Mouse (Mus musculus): ENCODE data around the gene Tmsb15a.
"Not testable (repeated sequence)": the region's sequence is repeated elsewhere in the genome, so short reads cannot be mapped to it uniquely, and the experiment has no call there.

Gene Tmsb15a

DNA sequence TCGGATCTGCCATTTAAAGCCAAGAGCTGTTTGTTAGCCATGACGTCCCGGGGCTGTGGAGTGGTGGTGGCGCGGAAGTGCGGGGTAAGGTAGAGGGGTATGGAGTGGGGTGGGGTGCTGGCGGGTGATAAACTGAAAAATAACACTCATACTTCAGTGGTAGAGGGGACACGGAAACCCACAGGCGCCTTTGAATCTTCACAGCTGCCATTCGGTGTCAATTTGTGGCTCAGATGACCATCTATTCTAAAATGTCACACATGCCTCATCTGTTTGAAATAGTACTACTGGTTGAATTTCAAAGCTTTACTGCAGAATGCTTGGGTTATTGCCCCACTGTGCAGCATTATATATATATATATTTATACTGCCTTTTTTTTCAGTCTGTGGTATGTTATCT, at the start of gene Tmsb15a:
Gene Tmsb15a, minus strand, starts transcription at position 101 of the 400 bp plus-strand sequence.
- no peak for DNase-seq (ENCODE audit: low read depth, low spot score)

DNA sequence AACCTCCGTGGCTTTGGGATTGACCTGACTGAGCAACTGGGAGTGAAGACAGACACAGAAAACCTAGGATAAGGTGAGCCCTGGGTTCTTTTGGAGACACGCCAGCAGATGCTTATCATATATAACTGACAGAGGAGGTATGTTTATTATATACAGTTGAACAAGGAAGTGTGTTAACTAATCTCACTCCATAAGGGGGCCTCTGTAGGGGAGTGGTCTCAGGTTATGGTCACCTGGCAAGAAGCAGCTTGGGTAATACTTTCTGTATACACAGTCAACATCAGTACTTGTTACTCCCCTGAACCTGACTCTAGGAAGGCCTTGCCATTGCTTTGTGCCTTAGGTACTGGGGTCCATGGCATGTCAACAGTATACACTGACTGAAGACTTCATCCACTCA, 43.5 kb upstream of the Tmsb15a start:
- DNase-seq (ENCODE audit: low read depth, low spot score): no peak

DNA sequence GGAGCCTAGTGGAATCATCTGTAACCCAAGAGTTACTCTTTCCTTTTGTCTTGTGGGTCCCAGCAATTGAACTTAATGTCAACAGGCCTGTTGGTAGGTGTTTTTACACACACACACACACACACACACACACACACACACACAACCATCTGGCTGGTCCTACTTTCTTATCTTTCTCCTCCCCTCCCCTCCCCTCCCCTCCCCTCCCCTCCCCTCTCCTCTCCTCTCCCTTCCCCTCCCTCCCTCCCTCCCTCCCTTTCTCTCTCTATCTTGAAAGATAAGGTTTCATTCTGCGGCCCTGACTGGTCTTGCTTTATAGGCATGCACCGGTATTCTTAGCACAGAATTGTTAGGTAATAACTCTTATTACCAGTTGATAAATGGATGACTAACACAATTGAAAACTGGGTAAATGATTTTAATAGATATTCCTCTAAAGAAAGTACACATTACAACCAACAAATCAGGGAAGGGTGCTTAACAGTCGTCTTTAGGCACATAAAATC, 43.0 kb upstream of the Tmsb15a start:
- DNase-seq (ENCODE audit: low read depth, low spot score): no peak

DNA sequence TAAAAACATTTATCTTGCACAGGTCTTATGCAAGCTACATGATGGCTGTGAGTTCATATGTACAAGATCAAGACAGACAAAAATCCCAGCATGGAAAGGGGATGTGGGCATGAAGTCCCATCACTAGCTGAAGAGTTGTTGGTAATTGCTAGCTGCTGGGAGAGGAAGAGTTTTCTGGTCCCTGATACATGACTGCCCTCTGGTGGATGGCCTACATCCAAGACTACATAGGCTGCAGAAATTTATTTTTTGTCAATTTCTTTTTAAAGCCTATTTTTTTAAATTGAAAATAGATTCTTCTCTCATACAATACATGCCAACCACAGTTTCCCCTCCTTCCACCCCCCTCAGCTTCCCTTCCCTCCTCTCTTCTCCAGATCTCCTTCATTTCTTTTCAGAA, 36.6 kb upstream of the Tmsb15a start:
- peak; percentile 9 for DNase-seq (ENCODE audit: low read depth, low spot score)

DNA sequence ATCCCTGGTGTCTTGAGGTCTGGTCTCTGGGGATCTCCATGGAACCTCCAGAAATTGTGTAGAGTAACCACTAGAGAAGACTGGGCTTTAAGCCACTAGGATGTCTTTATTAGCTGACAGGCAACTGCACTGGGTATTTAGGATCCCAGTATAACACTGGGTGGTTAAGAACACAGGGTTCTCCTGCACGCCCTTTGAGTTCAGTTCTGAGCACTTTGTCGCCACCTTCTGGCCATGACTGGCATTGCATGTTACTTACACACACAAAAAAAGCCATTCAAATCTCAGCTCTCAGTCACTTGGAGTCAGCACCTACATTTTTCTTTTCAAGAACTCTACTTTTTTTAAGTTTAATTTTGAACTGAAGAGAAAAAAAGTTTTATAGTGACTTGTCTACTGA, 27.8 kb upstream of the Tmsb15a start:
- DNase-seq (ENCODE audit: low read depth, low spot score): peak; percentile 57

DNA sequence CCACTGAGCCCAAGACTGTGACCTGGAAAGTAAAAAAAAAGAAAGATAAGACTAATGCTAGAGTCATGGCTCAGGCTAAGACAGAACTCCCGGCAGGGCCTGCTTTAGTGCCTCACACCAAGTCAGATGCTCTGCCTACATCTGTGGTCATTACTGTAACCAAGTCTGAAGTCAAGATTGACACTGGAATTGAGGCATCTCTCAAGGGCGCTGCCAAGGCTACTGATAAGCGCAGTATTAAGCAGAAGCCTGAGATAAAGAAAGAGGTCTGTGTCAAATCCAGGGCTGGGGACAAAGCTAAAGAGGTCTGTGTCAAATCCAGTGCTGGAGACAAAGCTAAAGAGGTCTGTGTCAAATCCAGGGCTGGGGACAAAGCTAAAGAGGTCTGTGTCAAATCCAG, 20.3 kb upstream of the Tmsb15a start:
- DNase-seq (ENCODE audit: low read depth, low spot score): not testable (repeated sequence)

DNA sequence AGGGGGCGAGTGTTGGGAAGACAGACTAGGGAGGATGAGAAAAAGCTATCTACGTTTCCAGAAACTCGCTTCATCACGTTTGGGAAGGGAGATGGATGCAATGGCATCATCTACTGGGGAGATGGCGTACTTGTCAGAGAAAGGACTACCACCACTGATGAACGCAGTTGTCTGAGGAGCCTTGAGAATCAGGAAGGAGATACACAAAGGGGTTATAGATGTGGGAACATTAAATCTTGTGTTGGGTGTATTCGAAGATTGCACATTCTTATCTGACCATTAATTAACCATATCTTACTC, 17.9 kb upstream of the Tmsb15a start:
- peak; percentile 7 for DNase-seq (ENCODE audit: low read depth, low spot score)

DNA sequence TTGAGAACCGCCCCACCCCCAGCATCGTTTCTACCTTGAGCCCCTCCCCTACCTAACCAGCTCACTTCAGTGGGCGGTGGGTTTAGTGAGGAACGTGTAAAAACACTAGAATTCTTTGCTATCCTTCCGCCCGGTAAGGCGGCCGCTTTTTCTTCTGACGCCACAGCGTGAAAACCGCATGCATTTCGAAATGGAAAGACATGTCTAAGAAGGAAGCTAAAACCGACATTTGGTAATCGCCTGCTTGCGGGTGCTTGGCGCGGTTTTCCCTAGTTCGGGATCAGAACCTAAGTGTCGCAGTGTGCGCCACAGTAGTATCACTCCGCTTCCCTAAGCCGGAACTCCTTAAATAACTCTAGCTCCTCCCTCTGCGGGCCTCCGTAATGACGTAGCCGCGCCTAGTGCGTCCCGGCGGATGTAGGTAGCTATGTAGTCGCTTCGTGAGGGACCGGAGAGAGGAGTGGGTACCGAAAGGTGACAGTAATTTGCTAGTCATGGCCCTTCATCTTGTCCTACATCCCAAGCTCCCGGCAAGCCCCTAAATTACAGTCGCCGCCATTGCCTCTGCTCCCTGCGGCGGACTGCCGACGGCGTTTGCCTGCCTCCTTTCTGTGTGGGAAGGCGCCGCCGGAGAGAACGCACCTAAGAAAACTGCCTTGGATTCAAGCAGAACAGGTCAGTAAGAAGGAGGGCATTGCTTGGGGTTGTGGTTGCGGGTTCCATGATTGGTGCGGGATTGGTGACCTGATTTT, 17.4 kb upstream of the Tmsb15a start, which contains the start of the genes Armcx5 and Gprasp1:
Gene Armcx5, plus strand, starts transcription at position 430 of the 752 bp plus-strand sequence.
Gene Gprasp1, plus strand, starts transcription at position 430 of the 752 bp plus-strand sequence.
- peak; percentile 92 for DNase-seq (ENCODE audit: low read depth, low spot score)

DNA sequence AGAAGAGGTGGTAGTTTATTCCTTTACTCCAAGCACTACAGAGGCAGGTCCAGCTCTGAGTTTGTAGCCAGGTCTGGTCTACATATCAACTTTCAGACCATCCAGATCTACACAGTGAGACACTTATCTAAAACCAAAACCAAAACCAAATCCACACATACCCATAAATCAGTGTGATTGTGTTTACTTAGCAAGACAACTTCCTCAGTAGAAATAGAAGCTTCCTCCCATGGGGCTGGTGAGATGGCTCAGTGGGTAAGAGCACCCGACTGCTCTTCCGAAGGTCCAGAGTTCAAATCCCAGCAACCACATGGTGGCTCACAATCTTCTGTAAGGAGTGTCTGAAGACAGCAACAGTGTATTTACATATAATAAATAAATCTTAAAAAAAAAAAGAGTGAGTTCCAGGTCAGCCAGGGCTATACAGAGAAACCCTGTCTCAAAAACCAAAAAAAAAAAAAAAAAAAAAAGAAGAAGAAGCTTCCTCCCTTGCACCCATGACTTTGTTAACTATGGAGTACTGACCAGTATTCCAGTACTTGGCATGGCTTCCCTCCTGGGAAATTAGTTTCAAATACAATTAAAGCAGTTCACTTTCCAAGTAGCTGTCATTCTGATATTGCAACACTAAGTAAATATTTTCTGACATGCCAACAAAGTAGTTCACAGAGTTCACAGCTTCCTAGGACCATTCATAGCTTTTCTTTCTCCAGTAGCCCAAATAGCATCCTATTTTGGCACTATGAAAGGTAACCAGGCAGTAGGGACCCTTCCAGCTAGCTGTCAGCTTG, 13.9 kb upstream of the Tmsb15a start:
- no peak for DNase-seq (ENCODE audit: low read depth, low spot score)

DNA sequence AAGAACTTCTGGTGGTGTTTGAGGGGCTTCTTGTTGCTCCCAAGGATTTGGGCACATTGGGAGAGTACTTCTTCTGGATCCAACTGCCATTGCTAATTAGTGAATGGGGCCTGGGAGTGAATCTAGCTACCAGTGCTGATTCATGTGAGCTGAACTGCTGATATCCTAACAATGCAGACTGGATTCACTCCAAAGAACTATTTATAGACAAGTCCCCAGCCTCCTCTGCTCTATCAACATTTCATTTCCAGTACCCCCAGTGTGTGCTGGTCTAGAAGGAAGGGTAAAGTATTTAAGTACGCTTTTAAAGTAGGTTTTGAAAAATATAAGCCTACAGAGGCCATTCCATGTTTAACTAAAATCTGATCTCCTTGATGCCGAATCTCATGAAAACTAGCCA, 12.2 kb downstream of the Tmsb15a start:
- DNase-seq (ENCODE audit: low read depth, low spot score): no peak

DNA sequence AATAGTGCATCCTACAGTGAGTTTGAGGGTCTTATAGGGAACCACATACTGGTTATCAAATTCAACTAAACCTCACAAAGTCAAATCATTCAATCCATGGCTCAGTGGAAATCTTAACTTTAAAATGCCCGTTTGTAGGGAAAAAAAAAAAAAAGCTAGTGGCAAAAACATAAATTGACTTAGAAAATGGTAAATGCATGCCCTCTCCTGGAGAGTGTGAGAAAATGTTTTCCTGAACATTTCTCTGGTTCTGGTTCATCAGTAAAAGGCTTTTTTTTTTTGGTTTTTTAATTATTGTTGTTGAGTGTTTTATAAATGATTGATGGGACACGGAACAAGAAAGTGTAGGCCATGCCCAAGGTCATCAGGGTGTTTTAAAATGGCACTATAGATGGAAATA, 20.7 kb downstream of the Tmsb15a start:
- no peak for DNase-seq (ENCODE audit: low read depth, low spot score)

DNA sequence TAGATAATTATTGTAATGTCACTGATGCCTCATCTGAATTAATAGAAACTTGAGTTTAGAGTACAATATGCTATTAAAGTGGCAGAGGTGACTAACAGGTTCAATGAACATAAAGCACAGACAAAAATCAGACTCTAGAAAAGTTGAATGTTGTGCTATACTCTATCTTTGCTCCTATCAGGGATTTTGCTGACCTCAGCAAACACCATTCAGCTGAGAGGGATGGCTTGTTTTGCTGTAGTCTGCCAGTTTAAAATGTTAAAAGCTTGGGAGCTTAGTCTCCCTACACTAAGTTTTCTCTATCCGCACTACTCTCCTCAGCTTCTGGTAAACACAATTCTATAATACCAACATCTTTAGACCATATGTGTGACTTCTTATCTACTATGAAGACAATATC, 21.9 kb downstream of the Tmsb15a start:
- DNase-seq (ENCODE audit: low read depth, low spot score): no peak

DNA sequence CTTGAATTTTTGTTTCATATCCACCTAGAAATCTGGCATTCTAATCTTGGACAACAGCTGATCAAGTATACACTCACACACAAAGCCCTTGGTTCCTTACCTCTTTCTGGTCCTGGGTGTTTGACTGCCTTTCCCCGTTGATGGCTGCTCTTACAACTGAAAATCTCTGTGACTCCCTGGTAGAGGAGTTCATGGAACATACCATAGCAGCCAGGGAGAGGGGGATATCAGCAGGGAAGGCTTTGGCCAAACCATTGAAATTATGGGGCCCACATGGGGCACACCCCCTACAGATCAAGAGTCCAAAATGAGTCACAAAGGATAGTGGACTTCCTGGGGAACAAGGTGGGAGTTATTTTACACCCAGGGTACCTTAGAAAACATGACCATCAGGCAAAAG, 31.4 kb downstream of the Tmsb15a start, which contains the start of gene Tcp11x2:
Gene Tcp11x2, minus strand, starts transcription at position 158 of the 400 bp plus-strand sequence.
- DNase-seq (ENCODE audit: low read depth, low spot score): peak; percentile 2

DNA sequence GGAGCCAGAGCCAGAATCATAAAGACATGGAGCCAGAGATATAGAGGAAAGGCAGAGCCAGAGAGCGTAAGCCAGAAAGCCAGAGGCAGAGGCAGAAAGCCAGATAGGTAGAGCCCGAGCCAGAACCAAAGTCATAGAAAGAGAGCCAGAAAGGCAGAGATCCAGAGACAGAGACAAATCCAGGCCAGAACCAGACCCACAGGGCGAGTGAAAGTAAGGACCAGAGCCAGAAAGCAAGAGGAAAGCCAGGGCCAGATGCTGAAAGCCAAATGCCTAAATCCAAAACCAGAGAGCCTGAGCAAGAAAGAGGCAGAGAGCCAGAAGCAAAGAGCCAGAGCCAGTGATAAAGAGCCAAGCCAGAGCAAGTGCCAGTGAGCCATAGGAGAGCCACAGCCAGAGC, 37.3 kb downstream of the Tmsb15a start:
- no peak for DNase-seq (ENCODE audit: low read depth, low spot score)

DNA sequence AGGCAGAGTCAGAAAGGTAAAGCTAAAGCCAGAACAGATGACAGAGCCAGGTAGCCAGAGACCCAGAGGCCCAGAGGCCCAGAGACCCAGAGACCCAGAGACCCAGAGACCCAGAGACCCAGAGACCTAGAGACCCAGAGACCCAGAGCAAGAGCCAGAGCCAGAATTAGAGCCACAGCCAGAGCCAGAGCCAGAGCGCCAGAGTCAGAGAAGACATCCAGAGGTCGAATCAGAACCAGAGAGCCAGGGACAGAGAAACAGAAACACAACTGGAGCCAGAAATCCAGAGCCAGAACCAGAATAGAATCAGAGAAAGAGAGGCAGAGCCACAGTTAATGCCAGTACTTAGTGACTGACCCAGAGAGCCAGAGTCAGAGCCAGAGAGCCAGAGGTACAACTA, 43.2 kb downstream of the Tmsb15a start:
- DNase-seq (ENCODE audit: low read depth, low spot score): no peak
